Mouse (Mus musculus) thymus, postnatal 36 days (tissue): ENCODE measurements around the gene Trio.

Source experiments
- DNase-seq, 2 experiments: peaks; one replicate each; pipeline ENCODE4 v3.0.0; 2022; ENCODE audit warnings: mixed read lengths in 2 of 2

Gene Trio

DNA sequence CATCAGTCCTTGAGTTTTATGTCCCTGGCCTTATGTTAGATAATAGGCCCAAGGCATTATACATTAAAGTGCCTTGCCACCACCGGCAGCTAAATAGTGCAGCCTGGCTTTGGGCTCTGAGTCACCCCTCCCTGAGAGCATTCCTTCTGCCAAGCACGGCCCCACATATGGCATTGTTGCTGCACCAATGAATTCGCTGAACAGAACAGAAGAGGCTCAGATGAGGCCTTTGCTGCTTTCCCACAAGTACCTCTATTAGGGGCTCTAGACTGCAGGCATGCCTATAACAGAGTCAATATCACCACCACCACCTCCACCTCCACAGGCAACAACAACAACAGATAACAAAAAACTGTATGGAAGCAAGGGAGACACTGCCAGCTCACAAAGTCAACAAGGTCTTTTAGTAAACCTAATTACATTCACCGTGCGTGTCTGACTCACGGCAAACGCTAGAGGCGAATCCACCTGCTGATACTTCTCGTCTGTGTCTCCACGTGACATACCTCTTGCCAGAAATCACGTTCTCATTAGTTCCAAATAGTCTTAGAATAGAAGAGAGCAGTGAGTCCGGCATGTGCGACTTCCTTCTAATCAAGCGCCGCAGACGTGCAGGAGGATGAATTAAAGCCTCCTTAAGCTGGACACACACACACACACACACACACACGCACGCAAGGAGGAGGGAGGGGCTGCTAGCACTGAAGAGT is 82.0 kb downstream of the Trio start:
- DNase-seq = no peak

DNA sequence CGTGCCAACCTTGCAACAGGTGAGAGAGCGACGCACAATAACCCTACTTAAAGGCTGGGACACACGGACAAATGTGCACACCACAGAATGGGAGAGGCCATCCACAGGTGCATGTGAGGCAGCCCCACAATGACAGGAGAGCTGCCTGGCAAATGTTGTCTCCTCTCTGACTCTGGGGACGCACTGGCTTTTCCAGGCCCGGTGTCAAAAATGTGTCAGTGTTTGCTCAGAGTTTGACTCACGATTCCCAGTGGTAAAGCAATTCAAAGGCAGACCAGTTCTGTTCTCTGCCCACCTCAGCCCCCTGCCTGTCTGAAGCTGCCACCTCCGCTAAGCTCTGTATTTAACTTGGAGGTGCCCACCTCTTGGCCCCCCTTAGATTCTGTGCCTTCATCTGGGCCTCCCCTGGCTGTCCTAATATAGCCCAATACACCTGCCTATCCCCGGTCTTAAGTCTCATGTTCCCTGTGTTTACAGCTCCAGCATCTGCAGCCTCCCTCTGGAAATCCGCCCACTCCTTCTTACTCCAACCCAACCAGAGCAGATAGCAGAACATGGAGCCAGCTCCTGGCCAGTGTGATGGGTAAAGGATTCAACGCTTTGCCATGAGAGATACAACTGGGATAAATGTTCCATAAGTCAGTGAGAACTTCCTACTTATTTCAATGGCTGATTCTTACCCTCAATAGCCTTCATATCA is 83.3 kb downstream of the Trio start:
- DNase-seq = no peak

DNA sequence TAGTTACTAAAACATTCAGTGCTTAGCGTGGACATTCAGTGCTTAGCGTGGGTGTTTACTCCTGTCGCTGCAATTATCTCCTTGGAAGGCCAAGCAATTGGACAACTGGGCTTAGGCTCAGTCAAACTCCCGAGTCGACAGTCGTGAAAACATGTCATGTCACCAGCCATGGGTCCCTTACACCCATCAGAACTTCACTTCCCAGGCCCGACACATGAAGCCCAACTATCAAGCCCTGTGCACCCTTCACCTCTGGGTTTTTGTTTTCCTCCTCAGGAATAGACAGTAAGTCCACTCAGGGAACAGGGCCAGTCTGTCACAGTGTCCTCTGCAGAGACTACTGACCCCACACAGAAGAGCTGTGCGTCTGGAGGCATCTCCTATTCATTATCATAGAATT is 84.2 kb downstream of the Trio start:
- DNase-seq = no peak

DNA sequence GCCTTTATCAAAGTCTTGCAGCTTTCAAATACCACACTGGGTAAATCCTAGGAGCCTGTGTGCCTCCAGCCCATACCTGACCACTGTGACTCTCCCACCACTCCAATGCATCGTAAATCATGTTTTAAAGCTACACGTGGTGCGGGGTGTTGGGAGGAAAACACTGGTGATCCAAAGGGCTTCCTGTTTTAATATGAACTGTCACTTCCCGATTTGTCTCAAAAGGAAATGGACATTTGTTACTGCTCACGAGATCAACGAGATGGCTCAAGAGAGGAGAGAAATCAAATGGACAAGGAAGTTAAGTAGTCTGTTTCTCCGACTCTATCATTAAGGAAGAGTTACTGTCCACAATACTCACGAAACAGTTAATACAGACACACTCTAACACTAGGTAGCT is 84.6 kb downstream of the Trio start:
- no peak for DNase-seq

DNA sequence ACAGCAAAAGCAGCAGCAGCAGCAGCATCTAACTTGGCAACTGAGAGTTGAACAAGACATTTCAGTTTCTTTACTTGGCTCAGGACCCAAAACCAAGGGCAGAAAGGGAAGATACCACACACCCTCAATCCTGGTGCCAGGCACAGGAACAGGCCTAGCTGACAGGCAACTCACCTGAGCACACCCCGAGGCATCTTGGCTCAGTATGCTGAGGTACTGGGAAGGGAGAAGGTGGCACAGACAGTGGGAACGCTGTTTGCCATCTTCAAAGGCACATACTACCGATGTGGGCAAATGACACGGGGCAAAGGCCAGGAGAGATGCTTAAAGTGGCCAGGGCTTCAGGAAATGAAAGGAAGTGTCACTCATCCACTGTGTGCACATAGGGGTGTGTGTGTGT is 85.6 kb downstream of the Trio start:
- DNase-seq = no peak

DNA sequence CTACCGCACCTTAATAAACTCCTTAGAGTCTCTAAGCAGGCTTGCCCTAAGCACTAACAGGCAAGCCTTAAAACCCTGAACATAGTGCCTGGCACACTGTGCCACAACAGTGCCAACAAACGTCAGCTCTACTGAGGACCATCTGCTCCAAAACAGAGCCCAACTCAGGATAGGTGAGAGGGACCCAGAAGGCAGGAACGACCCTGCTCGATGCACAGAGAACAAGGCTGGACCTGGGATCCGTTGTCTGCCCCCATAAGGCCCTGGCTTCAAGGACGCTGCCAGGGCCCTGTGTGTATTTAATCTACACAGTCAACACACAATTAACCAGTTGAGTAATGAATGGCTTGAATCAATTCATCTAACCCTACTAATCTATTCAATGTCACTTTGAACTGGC is 86.8 kb downstream of the Trio start:
- no peak for DNase-seq

DNA sequence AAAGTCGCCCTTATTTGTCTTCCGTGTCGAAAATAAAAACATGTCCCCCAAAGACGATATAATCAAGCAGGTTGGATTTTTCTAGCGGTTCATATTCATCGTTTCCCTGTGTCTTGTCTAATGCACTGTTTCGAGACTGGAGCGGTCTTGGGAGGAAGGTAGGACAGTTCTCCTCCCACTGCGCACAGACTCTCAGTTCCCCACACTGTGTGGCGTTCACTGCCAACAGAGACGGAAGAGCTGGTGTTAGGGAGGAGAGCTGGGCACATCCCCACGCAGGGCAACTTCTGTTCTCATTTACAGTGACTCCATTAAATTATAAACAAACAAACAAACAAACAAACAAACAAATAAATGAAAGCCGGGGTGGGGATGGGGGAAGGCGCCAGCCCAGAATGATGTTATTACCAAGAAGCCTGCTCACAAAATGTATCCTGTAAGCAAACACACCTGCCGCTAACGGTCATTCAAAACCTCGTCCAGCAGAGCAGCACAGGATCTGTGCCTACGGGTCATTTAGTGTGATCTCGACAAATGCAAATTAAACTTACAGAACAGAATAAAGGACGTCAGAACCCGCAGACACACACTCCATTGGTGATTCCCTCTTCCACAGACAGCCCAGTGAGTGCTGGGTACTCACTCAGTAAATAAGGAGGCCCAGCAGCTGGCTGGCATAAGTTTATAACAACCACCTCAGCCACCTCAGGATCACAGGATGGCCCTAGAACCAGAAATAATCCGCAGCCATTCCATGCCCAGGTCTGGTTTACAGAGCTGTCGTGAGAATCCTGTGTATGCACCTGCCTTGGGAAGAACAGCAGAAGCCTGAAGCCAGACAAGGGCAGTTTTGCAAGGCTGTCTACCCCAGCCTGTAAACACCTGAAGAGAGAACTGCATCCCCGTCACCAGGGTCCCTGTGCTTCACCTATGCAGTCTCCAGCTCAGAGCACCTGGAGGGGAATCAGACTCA is 87.5 kb downstream of the Trio start:
- DNase-seq = no peak

DNA sequence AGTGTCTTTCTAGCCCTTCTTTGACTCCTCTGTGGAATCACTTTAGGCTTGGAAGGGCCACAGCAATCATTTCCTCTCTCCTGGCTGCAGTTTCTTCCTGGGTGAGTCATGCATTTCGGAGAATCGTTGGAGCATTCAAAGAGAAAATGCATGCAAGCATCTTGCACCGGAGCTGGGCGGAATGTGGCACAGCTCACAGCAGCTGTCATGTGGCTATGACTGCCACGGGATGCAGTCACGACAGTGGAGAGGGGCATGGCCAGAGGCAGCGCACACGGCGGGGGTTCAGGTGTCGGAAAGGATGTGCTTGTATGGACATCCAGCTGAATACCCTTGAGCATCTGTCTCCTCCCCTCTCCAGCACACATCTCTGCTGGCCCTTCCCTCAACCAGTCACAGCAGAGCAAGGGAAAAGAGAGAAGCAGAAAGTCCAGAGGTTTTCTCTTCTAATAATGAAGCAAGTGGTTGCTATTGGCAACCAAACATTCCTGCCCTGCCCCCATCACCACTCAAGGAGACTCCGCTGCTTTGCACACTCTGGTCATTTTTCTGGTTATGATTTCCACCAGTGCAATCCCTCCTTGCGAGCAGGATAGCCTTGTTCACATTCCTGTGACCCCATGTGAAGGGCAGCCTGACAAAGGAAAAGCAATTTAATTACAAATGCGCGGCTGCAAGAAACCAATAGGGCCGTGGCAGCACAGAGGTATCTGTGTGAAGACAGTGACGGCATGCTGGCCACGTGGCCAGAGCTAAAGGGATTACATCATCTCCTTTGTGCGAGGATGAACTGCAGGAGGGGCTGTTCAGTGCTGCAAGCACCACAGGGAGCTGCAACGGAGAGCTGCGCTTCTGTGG is 88.4 kb downstream of the Trio start:
- no peak for DNase-seq

DNA sequence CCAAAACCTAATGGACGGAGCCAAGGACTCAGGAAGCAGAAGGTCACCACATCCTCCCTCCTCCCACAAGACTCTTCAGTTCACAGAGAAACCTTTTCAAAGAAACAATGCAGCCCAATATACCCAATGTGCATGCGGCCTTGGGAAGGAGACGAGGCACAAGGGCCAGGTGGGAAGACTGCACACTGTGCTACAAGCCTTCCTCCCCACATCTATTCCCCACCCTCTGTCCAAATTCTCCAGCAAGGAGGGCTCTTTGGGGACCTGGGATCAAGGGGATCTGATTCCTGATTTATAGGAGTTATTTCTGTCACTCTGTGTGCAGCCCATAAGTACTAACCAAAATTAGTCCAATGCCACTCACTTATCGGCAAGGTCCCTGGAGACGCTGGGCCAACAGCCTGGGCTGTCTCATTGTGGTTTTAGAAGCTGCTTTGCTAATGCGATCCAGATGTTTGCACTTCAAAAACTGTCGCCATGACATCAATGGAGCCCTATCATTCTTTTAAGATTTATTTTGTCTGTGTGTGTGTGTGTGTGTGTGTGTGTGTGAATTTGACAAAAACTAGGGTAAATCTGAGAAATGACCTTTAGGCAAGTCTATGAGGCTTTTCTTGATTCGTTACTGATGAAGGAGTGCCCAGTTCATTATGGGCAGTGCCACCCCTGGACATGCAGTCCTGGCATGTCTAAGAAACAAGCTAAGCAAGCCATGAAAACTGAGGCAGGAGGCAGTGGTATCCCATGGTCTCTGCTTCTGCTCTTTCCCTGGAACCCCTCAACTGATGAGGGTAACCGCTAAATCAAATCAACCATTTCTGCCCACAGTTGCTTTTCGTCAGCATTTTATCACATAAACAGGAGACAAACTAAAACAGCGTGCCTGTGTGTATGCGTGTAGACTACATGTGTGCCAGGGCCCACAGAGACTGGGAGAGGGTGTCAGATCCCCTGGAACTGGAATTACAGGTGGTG is 89.6 kb downstream of the Trio start:
- no peak for DNase-seq

DNA sequence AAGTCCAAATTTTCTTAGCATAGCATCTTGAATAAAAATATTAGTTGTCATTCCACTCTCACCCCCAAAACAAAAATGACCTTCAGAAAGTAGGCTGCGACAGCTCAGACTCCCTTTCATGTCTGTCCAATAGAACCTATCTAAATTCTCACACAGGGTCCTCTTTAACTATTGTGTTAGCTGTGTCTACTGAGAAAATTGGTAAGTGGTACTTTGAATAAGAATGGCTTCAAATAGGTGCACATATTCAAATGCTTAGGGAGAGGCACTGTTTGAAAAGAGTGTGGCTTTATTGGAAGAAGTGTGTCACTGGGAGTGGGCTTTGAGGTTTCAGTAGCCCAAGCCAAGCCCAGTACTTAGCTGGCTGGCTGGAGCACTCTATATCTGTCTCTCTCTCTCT is 92.4 kb downstream of the Trio start:
- DNase-seq = no peak

DNA sequence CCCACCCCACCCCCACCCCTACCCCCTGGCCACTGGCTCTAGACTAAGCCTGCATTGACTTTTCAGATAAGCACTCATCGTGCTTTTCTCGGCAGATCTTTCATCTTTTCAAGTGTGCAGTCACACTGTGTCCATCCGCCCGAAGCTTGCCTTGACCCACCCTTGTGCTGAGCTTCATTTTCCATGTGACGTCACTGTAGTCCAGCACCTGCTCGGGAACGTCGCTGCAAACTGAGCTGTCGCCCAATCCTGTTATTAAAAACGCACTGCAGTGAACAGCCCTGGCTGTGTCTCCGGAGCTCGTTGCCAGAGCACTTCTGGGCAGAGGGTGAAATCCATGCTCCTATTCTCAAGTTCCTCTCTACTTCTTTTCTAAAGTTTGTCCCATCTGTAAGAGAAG is 93.8 kb downstream of the Trio start:
- DNase-seq = no peak

DNA sequence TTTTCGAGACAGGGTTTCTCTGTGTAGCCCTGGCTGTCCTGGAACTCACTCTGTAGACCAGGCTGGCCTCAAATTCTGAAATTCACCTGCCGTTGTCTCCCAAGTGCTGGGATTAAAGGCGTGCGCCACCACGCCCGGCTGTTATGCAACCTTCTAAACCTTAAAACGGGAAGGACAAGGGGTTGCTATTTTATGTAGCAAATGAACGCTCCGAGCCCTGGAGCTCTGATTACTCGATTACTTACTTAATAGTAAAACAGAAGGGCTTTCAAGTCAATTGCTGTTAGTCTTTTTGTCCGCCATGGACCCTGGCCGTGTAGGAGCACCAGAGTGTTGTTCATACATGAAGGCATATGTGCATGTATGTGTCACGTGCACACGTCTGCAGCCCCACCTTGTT is 94.2 kb downstream of the Trio start:
- DNase-seq = no peak

DNA sequence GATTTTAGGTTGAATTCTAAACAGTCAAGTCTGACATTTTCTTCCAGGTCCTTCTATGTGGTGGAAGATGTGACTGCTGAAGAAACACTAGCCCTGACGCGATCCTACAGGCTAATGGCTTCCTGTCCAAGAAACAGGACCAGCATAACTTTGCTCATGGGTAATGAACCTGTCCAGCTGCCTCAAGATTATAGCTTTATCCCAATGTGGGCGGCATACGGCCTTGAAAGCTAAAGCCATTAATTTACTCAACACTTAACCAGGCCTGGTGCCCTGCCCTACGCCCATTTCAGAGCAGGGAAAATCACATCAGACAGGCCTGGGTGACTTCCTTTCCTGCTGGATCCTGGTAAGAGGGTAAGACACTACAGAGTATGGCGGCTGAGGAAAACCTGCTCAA is 98.0 kb downstream of the Trio start:
- no peak for DNase-seq

DNA sequence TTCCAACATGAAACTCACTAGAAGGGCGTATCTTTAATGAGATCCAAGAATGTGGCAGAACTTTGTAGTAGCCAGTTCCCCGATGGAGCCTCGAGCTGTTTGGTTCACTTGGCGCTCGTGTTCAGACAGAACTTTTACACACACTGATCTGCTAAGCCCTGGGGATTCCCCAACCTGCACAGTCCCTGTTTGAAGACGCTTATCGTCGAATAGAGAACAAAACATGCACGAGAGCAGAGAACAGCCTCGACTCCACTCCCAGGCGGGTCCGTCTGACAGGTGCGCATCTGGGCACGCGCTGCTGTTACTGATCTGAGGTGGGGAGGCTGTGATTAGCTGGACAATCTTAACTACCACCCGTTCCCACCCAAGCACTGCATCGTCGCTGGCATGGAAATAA is 98.7 kb downstream of the Trio start:
- peak; percentile 30 to 49 for DNase-seq

DNA sequence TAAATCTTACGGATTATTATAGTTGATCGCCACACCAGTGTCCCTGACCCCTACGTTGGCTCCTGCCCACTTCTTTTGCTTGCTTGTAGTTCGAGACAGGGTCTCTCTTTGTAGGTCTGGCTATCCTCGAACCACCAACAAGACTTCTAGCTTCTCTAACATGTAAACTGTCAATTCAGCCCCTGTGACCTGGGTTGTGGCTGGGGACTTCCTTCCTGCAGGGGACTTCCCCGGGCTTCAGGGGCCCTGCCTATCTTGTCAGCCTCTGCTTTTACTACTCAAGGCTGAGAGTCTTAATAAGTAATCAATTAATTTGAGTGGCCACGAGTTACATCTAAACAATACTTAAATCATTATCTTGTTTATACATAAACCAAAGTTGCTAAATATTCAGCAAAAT is 99.2 kb downstream of the Trio start:
- DNase-seq = peak; percentile 35 to 55

DNA sequence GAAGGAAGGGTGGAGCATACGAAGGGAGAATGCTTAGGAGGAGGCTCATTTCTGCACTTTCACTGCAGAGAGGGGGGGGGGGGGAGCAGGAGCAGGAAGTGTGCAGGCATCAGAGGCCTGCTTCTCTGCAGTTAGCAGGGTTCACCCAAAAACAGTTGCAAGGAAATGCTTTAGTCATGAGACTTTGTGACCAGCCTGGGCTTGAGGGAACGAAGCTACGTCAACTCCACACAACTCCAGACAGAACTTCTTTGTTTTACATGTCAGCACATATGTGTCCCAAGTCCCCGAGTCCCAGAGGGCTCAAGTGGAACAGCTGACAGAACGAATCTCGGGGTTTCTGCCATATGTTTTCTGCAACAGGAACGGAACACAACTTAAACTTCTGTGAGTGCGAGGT is 99.8 kb downstream of the Trio start:
- DNase-seq = peak; percentile 43 to 56

DNA sequence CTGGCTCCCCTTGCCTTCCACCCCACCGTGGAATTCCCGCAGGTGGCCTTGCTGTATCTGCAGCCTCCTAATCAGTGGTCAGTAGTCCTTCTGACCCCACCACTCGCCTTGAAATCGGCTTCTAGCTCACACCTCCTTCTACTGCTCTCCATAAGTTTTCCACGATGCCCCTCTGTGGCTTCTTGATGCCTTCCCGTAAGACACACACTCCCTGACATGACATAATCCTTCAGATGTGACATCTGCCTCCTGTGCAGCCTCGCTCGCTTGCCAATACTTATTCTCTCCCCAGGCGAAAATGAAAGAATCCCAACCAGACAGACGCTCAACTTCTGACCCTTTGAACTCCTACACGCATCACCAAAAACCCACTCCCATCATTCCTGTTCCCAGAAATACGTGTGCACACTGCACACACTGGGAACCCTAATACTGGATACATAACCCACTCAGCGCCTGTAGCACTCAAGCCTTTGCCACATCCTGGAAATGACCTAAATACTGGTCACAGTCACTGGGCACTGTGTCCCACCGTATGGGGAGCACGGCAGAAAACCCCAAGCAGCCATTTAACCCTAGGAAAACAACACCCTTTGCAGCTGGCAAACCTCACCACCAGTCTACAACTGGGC is 100.5 kb downstream of the Trio start:
- no peak for DNase-seq

DNA sequence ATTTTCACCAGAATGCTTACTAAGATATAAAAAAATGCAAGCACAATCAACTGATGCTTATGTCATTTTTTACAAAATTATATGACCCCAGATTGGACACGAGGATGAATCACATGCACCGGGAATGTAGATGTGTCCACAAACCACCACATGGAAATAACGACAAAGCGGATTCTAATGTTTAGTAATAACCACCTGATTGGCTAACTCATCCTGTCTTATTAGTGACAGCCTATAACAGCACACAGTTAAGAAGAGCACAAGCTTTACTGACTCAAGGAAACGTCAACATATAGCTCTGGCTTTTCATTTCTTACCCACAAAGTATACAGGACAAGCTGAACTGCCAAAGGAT is 101.7 kb downstream of the Trio start:
- DNase-seq = no peak

DNA sequence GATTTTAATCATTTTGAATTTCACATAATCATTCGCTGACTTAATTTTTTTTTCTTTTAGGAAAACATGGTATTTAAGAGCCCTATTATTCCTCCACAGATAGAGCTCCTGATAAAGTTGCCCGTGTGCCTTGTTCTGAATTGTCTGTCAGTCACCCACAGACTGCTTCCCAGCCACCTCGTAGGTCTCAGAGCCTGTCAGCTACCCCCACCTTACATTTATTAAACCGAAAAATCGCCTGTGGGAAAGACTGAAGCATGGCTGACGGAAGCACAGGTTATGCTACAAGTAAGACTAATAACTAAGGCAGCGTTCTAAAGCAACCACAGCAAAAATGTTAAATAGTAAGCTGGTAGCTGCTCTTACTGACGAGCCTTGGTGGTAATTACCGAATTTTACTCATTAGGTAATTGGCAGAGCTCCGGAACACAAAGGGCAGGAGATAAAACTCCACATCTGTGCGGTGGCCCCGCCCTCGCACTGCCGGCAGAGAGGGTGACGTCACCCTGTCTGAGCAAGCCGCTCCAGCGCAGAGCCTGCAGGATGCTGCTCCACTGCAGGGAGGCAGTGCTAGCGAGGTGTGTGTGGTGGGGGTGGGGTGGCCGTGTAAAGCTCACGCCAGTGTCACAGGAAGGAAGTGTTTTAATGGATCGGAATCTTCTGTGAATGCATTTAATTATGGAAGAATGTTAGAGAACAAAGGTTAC is 102.2 kb downstream of the Trio start:
- DNase-seq = peak; percentile 85 to 92

DNA sequence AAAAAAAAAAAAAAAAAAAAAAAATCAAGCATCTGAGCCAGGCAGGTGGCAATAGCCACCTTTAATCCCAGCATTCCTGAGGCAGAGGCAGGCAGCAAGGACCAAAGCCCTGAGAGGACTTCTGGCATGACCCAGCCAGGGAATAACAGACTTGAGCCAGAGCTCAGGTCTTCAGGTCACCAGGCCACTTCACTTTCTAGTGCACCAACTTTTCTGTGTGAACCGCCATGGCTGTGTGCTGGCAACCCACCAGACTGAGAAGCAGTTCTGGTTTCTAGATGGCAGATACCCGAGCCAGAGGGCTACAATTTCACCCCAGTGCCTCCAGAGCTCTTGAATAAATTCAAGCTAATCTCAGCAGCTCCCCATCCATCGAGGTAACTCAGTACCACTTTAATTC is 104.9 kb downstream of the Trio start:
- DNase-seq = no peak
